Mouse (Mus musculus) cerebellum, adult 2 months (tissue): ENCODE data around the gene Syt1.

Experiments used
- CTCF ChIP-seq: fragments of 200-500 bp; IDR thresholded peaks from 2 replicates; pipeline ENCODE4 v1.5.1; 2011; ENCODE audit warnings: low read depth, mild to moderate bottlenecking, control low read depth, low read length, moderate library complexity, borderline replicate concordance; ENCODE audit not compliant: insufficient read depth
- POLR2A ChIP-seq: fragments of 200-500 bp; IDR thresholded peaks from 2 replicates; pipeline ENCODE4 v1.6.1; 2011; ENCODE audit warnings: low read length, control low read depth, borderline replicate concordance; ENCODE audit not compliant: insufficient read depth

- TF ChIP-seq POLR2A = no peak
- no peak for TF ChIP-seq CTCF
These were observed 478.5 kb downstream of the Syt1 start for GRCm38 (mm10) chr10:108532283-108532682.
